Mouse (Mus musculus): ENCODE results near the gene Ube2d1. TPM values are rescaled to one million over a fixed set of nuclear protein-coding genes. Genes with fewer than 3 reads are reported as not detected.

Ube2d1 gene
- polyA plus RNA-seq, 1 experiment, result 104 TPM

- no peak overlapping the region for H3K27ac ChIP-seq (ENCODE audit: insufficient read depth, low read length)
- no peaks in the 10 kb centered on the region for H3K4me1 ChIP-seq (ENCODE audit: control insufficient read depth, insufficient read depth, low read length)
- H3K4me3 ChIP-seq (ENCODE audit: insufficient read depth, low read length), result no peak overlapping the region
- TF ChIP-seq POLR2A (IDR thresholded peaks at IDR 0.05; ENCODE audit: extremely low read depth, insufficient read depth, low read length), result no peak
- no peak for TF ChIP-seq CTCF (IDR thresholded peaks at IDR 0.05; ENCODE audit: extremely low read depth, insufficient read depth, low read length)
Measured at GRCm38 (mm10) chr10:71293245-71293644, 8.2 kb upstream of the Ube2d1 start.

DNA sequence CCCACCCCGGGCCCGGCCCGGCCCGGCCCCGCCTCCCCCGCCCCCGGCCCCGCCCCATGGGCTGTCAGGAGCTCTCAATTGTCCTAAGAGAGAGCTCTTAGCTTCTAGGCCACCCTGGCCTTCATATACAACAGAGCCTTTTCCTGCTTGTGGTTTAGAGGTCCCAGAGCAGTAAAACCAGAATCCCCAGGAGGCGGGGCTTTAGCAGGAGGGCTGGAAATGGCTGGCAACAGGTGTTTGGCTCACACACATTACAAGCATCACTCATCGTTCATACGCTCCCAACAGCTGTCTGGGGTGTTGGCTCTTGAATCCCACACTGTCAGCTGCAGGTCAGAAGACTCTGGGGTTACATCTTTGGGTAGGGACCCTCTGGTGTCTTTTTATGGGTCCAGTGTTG is 7.2 kb upstream of the Ube2d1 start:
- H3K4me1 ChIP-seq (ENCODE audit: control insufficient read depth, insufficient read depth, low read length), result no peaks in the 10 kb centered on the region
- TF ChIP-seq CTCF (IDR thresholded peaks at IDR 0.05; ENCODE audit: extremely low read depth, insufficient read depth, low read length), result no peak
- TF ChIP-seq POLR2A (IDR thresholded peaks at IDR 0.05; ENCODE audit: extremely low read depth, insufficient read depth, low read length), result no peak
- H3K27ac ChIP-seq (ENCODE audit: insufficient read depth, low read length), result no peak overlapping the region
- H3K4me3 ChIP-seq (ENCODE audit: insufficient read depth, low read length), result no peak overlapping the region

DNA sequence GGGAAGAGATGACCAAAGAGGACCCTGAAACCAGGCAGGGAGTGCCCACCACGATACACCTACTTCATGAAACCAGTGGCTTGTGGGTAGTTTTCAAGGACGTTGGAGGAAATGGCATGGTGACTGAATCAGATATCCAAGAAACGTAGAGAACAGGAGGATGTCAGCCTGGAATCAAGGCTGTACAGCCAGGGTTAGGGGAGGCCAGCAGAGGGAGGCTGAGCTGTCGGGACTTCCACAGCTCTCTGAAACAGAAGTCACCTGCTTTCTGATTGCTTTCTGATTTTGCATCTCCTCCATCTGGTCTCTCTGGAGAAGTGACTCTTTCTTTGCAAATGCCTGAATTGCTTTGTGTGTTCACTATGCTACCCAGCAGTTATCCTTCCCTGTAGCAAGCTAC is 6.7 kb upstream of the Ube2d1 start:
- no peak overlapping the region for H3K4me3 ChIP-seq (ENCODE audit: insufficient read depth, low read length)
- H3K4me1 ChIP-seq (ENCODE audit: control insufficient read depth, insufficient read depth, low read length), result no peaks in the 10 kb centered on the region
- TF ChIP-seq CTCF (IDR thresholded peaks at IDR 0.05; ENCODE audit: extremely low read depth, insufficient read depth, low read length) (no peak), POLR2A (IDR thresholded peaks at IDR 0.05; ENCODE audit: extremely low read depth, insufficient read depth, low read length) (no peak)
- H3K27ac ChIP-seq (ENCODE audit: insufficient read depth, low read length), result no peak overlapping the region

- Histone ChIP-seq H3K4me1 (ENCODE audit: control insufficient read depth, insufficient read depth, low read length) (no peaks in the 10 kb centered on the region), H3K4me3 (ENCODE audit: insufficient read depth, low read length) (no peak overlapping the region), H3K27ac (ENCODE audit: insufficient read depth, low read length) (no peak overlapping the region)
- no peak for TF ChIP-seq CTCF (IDR thresholded peaks at IDR 0.05; ENCODE audit: extremely low read depth, insufficient read depth, low read length)
- no peak for TF ChIP-seq POLR2A (IDR thresholded peaks at IDR 0.05; ENCODE audit: extremely low read depth, insufficient read depth, low read length)
Measured at GRCm38 (mm10) chr10:71291179-71291661, 6.2 kb upstream of the Ube2d1 start.

- Histone ChIP-seq H3K4me3 (ENCODE audit: insufficient read depth, low read length) (peak overlapping the region; percentile 80), H3K27ac (ENCODE audit: insufficient read depth, low read length) (0 out of 2 replicates have a peak overlapping the region, but pooled peaks have one; percentile 11), H3K4me1 (ENCODE audit: control insufficient read depth, insufficient read depth, low read length) (peaks cover 6% of the 10 kb centered on the region; the same call in 1 of the 2 replicates)
- TF ChIP-seq POLR2A (IDR thresholded peaks at IDR 0.05; ENCODE audit: extremely low read depth, insufficient read depth, low read length) (no peak), CTCF (IDR thresholded peaks at IDR 0.05; ENCODE audit: extremely low read depth, insufficient read depth, low read length) (no peak)
Measured at GRCm38 (mm10) chr10:71284511-71285125, 444 bp downstream of the Ube2d1 start.

DNA sequence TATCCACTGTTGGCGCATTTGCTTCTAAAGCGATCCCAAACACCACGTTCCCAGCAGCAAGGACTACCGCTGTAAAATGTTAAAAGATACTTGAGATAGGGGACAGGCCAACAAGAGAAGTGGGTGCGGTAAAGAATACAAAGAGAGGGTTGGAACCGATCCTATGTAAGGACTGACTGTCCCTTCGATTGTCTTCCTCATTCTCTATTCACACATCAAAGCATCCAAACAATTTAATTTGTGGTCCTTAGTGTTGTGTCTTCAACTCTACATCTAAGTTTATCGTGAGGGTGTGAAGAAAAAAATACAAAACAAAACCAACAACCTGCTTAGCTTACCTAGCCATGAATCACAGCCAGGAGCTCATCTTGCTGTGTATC is 941 bp downstream of the Ube2d1 start:
- H3K27ac ChIP-seq (ENCODE audit: insufficient read depth, low read length), result 0 out of 2 replicates have a peak overlapping the region, but pooled peaks have one; percentile 11
- peak overlapping the region; percentile 80 for H3K4me3 ChIP-seq (ENCODE audit: insufficient read depth, low read length)
- TF ChIP-seq POLR2A (IDR thresholded peaks at IDR 0.05; ENCODE audit: extremely low read depth, insufficient read depth, low read length) (no peak), CTCF (IDR thresholded peaks at IDR 0.05; ENCODE audit: extremely low read depth, insufficient read depth, low read length) (no peak)
- peaks cover 6% of the 10 kb centered on the region; the same call in 1 of the 2 replicates for H3K4me1 ChIP-seq (ENCODE audit: control insufficient read depth, insufficient read depth, low read length)

GRCm38 (mm10) chr10:71273008-71273739 is 11.9 kb downstream of the Ube2d1 start:
- peaks cover 12% of the 10 kb centered on the region for H3K4me1 ChIP-seq (ENCODE audit: control insufficient read depth, insufficient read depth, low read length)
- no peak overlapping the region for H3K4me3 ChIP-seq (ENCODE audit: insufficient read depth, low read length)
- TF ChIP-seq POLR2A (IDR thresholded peaks at IDR 0.05; ENCODE audit: extremely low read depth, insufficient read depth, low read length) (no peak), CTCF (IDR thresholded peaks at IDR 0.05; ENCODE audit: extremely low read depth, insufficient read depth, low read length) (no peak)
- H3K27ac ChIP-seq (ENCODE audit: insufficient read depth, low read length), result peak overlapping the region; percentile 21; the same call in 1 of the 2 replicates

GRCm38 (mm10) chr10:71267973-71268372 is 17.1 kb downstream of the Ube2d1 start:
- Histone ChIP-seq H3K27ac (ENCODE audit: insufficient read depth, low read length) (0 out of 2 replicates have a peak overlapping the region, but pooled peaks have one; percentile 59), H3K4me1 (ENCODE audit: control insufficient read depth, insufficient read depth, low read length) (peaks cover 16% of the 10 kb centered on the region), H3K4me3 (ENCODE audit: insufficient read depth, low read length) (no peak overlapping the region)
- no peak for TF ChIP-seq CTCF (IDR thresholded peaks at IDR 0.05; ENCODE audit: extremely low read depth, insufficient read depth, low read length)
- no peak for TF ChIP-seq POLR2A (IDR thresholded peaks at IDR 0.05; ENCODE audit: extremely low read depth, insufficient read depth, low read length)

- H3K4me1 ChIP-seq (ENCODE audit: control insufficient read depth, insufficient read depth, low read length), result peaks cover 16% of the 10 kb centered on the region
- no peak for TF ChIP-seq POLR2A (IDR thresholded peaks at IDR 0.05; ENCODE audit: extremely low read depth, insufficient read depth, low read length)
- no peak for TF ChIP-seq CTCF (IDR thresholded peaks at IDR 0.05; ENCODE audit: extremely low read depth, insufficient read depth, low read length)
- no peak overlapping the region for H3K4me3 ChIP-seq (ENCODE audit: insufficient read depth, low read length)
- H3K27ac ChIP-seq (ENCODE audit: insufficient read depth, low read length), result 0 out of 2 replicates have a peak overlapping the region, but pooled peaks have one; percentile 59
Measured at GRCm38 (mm10) chr10:71267511-71267910, 17.6 kb downstream of the Ube2d1 start.
